Mouse (Mus musculus) CH12.LX (cell line): Measurements from ENCODE around the gene Grin1. TPM values are rescaled to one million over a fixed set of nuclear protein-coding genes. Genes with fewer than 3 reads are reported as not detected.

Experiments
- DNase-seq: peaks from one replicate; pipeline ENCODE4 v3.0.0-alpha.2; 2013; ENCODE audit errors: extremely low read depth
- H3K27ac ChIP-seq: 2 replicates; pipeline ENCODE4 v1.5.1; 2012; ENCODE audit warnings: low read depth, mild to moderate bottlenecking, control low read depth, moderate library complexity; ENCODE audit not compliant: insufficient read depth
- H3K27me3 ChIP-seq: replicated peaks from 2 replicates; pipeline ENCODE3; 2012; ENCODE audit warnings: inconsistent platforms
- H3K36me3 ChIP-seq, 2 experiments: replicated peaks in 1 of 2; 2 replicates each; pipeline versions ENCODE3 to v1.6.1; 2012; ENCODE audit warnings: inconsistent platforms in 1 of 2, low read length in 1 of 2, mild to moderate bottlenecking in 1 of 2, mixed read lengths in 1 of 2, moderate library complexity in 1 of 2; ENCODE audit not compliant: control insufficient read depth in 1 of 2, insufficient read depth in 1 of 2
- H3K4me1 ChIP-seq, 2 experiments: 2 replicates each; pipeline ENCODE4 v1.6.1; 2012; ENCODE audit warnings: inconsistent platforms in 1 of 2, moderate library complexity in 1 of 2; ENCODE audit not compliant: insufficient read depth in 2 of 2, control insufficient read depth in 1 of 2
- H3K4me2 ChIP-seq: 2 replicates; pipeline ENCODE4 v1.6.1; 2012; ENCODE audit warnings: low read depth, mild to moderate bottlenecking, control low read depth; ENCODE audit not compliant: poor library complexity, insufficient read depth, severe bottlenecking
- H3K4me3 ChIP-seq, 3 experiments: fragments of 150-350 bp in 1 of 3; sonication (generic) in 1 of 3; replicated peaks in 1 of 3; 2 replicates each; pipeline versions ENCODE3 to v1.5.1; 2011 to 2012; ENCODE audit warnings: low read depth in 2 of 3, low read length in 2 of 3, mild to moderate bottlenecking in 2 of 3, moderate library complexity in 2 of 3, control low read depth in 1 of 3, improper control_type of control experiment in 1 of 3, inconsistent platforms in 1 of 3, mixed read lengths in 1 of 3; ENCODE audit not compliant: poor library complexity in 1 of 3
- H3K79me2 ChIP-seq: replicated peaks from 2 replicates; pipeline ENCODE4 v1.6.1; 2012; ENCODE audit warnings: mild to moderate bottlenecking, moderate library complexity; ENCODE audit not compliant: control insufficient read depth, poor library complexity, insufficient read depth, severe bottlenecking; ENCODE audit errors: extremely low read depth
- H3K9ac ChIP-seq: 2 replicates; pipeline ENCODE4 v1.6.1; 2012; ENCODE audit warnings: low read depth, mild to moderate bottlenecking, control low read depth, moderate library complexity; ENCODE audit not compliant: insufficient read depth
- H3K9me3 ChIP-seq: replicated peaks from 2 replicates; pipeline ENCODE3; 2012; ENCODE audit warnings: low read length, inconsistent platforms, mixed read lengths
- CHD2 ChIP-seq: IDR thresholded peaks from 2 replicates; pipeline ENCODE4 v1.6.1; 2011; ENCODE audit warnings: low read length, improper control_type of control experiment
- CTCF ChIP-seq, 2 experiments: IDR thresholded peaks in 1 of 2; conservative IDR thresholded peaks in 1 of 2; 2 replicates each; pipeline ENCODE4 v1.5.1; 2011 to 2012; ENCODE audit warnings: low read depth in 2 of 2, low read length in 2 of 2, improper control_type of control experiment in 1 of 2, inconsistent platforms in 1 of 2, mild to moderate bottlenecking in 1 of 2, moderate library complexity in 1 of 2
- E2F4 ChIP-seq: IDR thresholded peaks from 2 replicates; pipeline ENCODE4 v1.6.1; 2011; ENCODE audit warnings: low read depth, low read length, improper control_type of control experiment; ENCODE audit not compliant: insufficient replicate concordance
- ELF1 ChIP-seq: IDR thresholded peaks from 2 replicates; pipeline ENCODE4 v1.6.1; 2014; ENCODE audit warnings: low read depth, mild to moderate bottlenecking, inconsistent platforms, low read length, improper control_type of control experiment
- EP300 ChIP-seq: IDR thresholded peaks from 2 replicates; pipeline ENCODE4 v1.6.1; 2011; ENCODE audit warnings: low read length, improper control_type of control experiment
- ETS1 ChIP-seq: conservative IDR thresholded peaks from 2 replicates; pipeline ENCODE4 v1.6.1; 2012; ENCODE audit warnings: low read depth, mild to moderate bottlenecking, inconsistent platforms, low read length, improper control_type of control experiment, moderate library complexity
- GABPA ChIP-seq: IDR thresholded peaks from 2 replicates; pipeline ENCODE4 v1.6.1; 2012; ENCODE audit warnings: low read depth, low read length, improper control_type of control experiment, inconsistent platforms; ENCODE audit not compliant: insufficient replicate concordance
- HCFC1 ChIP-seq: IDR thresholded peaks from 2 replicates; pipeline ENCODE4 v1.6.1; 2012; ENCODE audit warnings: low read depth, mild to moderate bottlenecking, inconsistent platforms, low read length, improper control_type of control experiment
- JUN ChIP-seq: IDR thresholded peaks from 2 replicates; pipeline ENCODE4 v1.6.1; 2011; ENCODE audit warnings: low read depth, mild to moderate bottlenecking, low read length, improper control_type of control experiment, moderate library complexity; ENCODE audit not compliant: insufficient read depth
- JUND ChIP-seq: conservative IDR thresholded peaks from 2 replicates; pipeline ENCODE4 v1.6.1; 2011; ENCODE audit warnings: low read depth, low read length, improper control_type of control experiment
- KAT2A ChIP-seq: IDR thresholded peaks from 2 replicates; pipeline ENCODE4 v1.6.1; 2012; ENCODE audit warnings: low read length, improper control_type of control experiment, inconsistent platforms; ENCODE audit not compliant: insufficient replicate concordance
- MAFK ChIP-seq: IDR thresholded peaks from 2 replicates; pipeline ENCODE4 v1.6.1; 2011; ENCODE audit warnings: low read length, improper control_type of control experiment; ENCODE audit not compliant: insufficient replicate concordance
- MAX ChIP-seq: IDR thresholded peaks from 2 replicates; pipeline ENCODE4 v1.6.1; 2011; ENCODE audit warnings: low read length, improper control_type of control experiment
- MEF2A ChIP-seq: IDR thresholded peaks from 2 replicates; pipeline ENCODE4 v1.6.1; 2014; ENCODE audit warnings: low read depth, mild to moderate bottlenecking, inconsistent platforms, low read length, improper control_type of control experiment, borderline replicate concordance
- MYC ChIP-seq: IDR thresholded peaks from 2 replicates; pipeline ENCODE4 v1.6.1; 2011; ENCODE audit warnings: low read depth, mild to moderate bottlenecking, improper control_type of control experiment, low read length
- NELFE ChIP-seq: IDR thresholded peaks from 2 replicates; pipeline ENCODE4 v1.6.1; 2011; ENCODE audit warnings: low read depth, low read length, improper control_type of control experiment
- NRF1 ChIP-seq: IDR thresholded peaks from 2 replicates; pipeline ENCODE4 v1.6.1; 2014; ENCODE audit warnings: low read depth, mild to moderate bottlenecking, inconsistent platforms, low read length, improper control_type of control experiment, moderate library complexity
- PAX5 ChIP-seq: IDR thresholded peaks from 2 replicates; pipeline ENCODE4 v1.6.1; 2012; ENCODE audit warnings: low read length, inconsistent platforms, mixed read lengths
- POLR2A ChIP-seq: IDR thresholded peaks from 2 replicates; pipeline ENCODE4 v1.6.1; 2011; ENCODE audit warnings: low read depth, mild to moderate bottlenecking, improper control_type of control experiment, low read length
- POLR2AphosphoS2 ChIP-seq: IDR thresholded peaks from 2 replicates; pipeline ENCODE4 v1.6.1; 2011; ENCODE audit warnings: low read depth, low read length, improper control_type of control experiment
- RAD21 ChIP-seq: IDR thresholded peaks from 2 replicates; pipeline ENCODE4 v1.6.1; 2011; ENCODE audit warnings: low read depth, mild to moderate bottlenecking, low read length, improper control_type of control experiment, moderate library complexity
- SMC3 ChIP-seq: IDR thresholded peaks from 2 replicates; pipeline ENCODE4 v1.6.1; 2011; ENCODE audit warnings: low read depth, low read length, improper control_type of control experiment
- TCF12 ChIP-seq: IDR thresholded peaks from 2 replicates; pipeline ENCODE4 v1.6.1; 2014; ENCODE audit warnings: low read depth, mild to moderate bottlenecking, inconsistent platforms, low read length, improper control_type of control experiment
- UBTF ChIP-seq: IDR thresholded peaks from 2 replicates; pipeline ENCODE4 v1.6.1; 2012; ENCODE audit warnings: low read depth, mild to moderate bottlenecking, inconsistent platforms, low read length, improper control_type of control experiment, moderate library complexity
- USF1 ChIP-seq: IDR thresholded peaks from 2 replicates; pipeline ENCODE4 v1.6.1; 2014; ENCODE audit warnings: low read depth, mild to moderate bottlenecking, inconsistent platforms, low read length, improper control_type of control experiment
- USF2 ChIP-seq: conservative IDR thresholded peaks from 2 replicates; pipeline ENCODE4 v1.6.1; 2011; ENCODE audit warnings: low read depth, low read length, improper control_type of control experiment
- ZC3H11A ChIP-seq: IDR thresholded peaks from 2 replicates; pipeline ENCODE4 v1.6.1; 2012; ENCODE audit warnings: low read depth, mild to moderate bottlenecking, inconsistent platforms, low read length, improper control_type of control experiment
- ZKSCAN1 ChIP-seq: IDR thresholded peaks from 2 replicates; pipeline ENCODE4 v1.6.1; 2012; ENCODE audit warnings: low read depth, inconsistent platforms, low read length, improper control_type of control experiment, borderline replicate concordance
- dilution Hi-C: fragments of 300-500 bp; cut with MboI; formaldehyde crosslinking; loops from 2 replicates; pipeline ENCODE4 v1.14.3; 2020; ENCODE audit warnings: low sequenced_read_pairs; ENCODE audit not compliant: extremely low pct_unique_long_range_greater_than_20kb, extremely low pct_ligation_motif_present
- in situ Hi-C: fragments of 300-500 bp; cut with MboI; formaldehyde crosslinking; loops from 3 replicates; pipeline ENCODE4 v1.14.3; 2019; ENCODE audit warnings: low sequenced_read_pairs, low pct_ligation_motif_present, low pct_unique_long_range_greater_than_20kb, mixed read lengths
- polyA plus RNA-seq: library from polyadenylated mRNA; unstranded; fragments of >175 nt; gene quantifications from 2 replicates; pipeline ENCODE4 v1.2.1, GENCODE M21; 2012; ENCODE audit warnings: low read depth; ENCODE audit not compliant: insufficient read length
- total RNA-seq, 2 experiments: library from RNA; depleted of rRNA; stranded (reverse); fragments of 300-350 nt in 1 of 2; fragments of >200 nt in 1 of 2; gene quantifications; 2 replicates each; pipeline ENCODE4 v1.2.3; 2012 to 2014

Gene Grin1
- total and polyA plus RNA-seq, 3 experiments = 0.06 to 0.36 (median 0.17) TPM

DNA sequence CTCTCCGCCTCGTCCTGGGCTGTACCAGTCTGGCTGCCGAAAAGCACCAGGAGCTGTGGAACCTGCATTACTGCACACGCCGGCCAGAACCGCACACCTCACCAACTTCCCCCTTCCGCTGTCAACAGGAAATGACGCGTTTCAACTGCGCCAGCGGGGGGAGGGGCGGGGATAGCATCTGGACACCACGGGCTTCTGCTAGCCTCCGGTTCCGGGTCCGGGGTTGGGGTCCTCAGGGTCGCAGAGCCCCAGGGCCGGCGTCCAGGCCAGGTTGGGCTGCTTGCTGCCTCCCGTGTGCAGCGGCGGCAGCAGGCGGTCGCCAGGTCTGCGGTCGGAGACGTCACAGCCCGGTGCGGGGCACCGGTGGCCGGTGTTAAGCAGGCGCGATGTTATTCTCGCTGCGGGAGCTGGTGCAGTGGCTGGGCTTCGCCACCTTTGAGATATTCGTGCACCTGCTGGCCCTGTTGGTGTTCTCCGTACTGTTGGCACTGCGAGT is 63.7 kb downstream of the Grin1 start, which contains the start of gene Tmem203 (continued):
- no peak for TF ChIP-seq JUN
- peak; percentile 85 for TF ChIP-seq POLR2A
- 0 out of 2 replicates have a peak, but pooled peaks have one; percentile 18 for TF ChIP-seq UBTF
- no peak for TF ChIP-seq SMC3
- TF ChIP-seq MEF2A = peak; percentile 59
- peak; percentile 89 for TF ChIP-seq MYC
- no peak for TF ChIP-seq JUND
- TF ChIP-seq E2F4 = no peak
- TF ChIP-seq NELFE = peak; percentile 87
- peak; percentile 99 for TF ChIP-seq ELF1
- no peak for TF ChIP-seq USF2
- peak; percentile 61; the same call in 1 of the 2 replicates for TF ChIP-seq POLR2AphosphoS2
- TF ChIP-seq NRF1 = peak; percentile 49
- no peak for TF ChIP-seq MAFK
- peak; percentile 63; the same call in 1 of the 2 replicates for TF ChIP-seq GABPA
- no peak for TF ChIP-seq ZC3H11A
- no peak for TF ChIP-seq EP300
- TF ChIP-seq PAX5 = no peak
- TF ChIP-seq ETS1 = peak; percentile 56

DNA sequence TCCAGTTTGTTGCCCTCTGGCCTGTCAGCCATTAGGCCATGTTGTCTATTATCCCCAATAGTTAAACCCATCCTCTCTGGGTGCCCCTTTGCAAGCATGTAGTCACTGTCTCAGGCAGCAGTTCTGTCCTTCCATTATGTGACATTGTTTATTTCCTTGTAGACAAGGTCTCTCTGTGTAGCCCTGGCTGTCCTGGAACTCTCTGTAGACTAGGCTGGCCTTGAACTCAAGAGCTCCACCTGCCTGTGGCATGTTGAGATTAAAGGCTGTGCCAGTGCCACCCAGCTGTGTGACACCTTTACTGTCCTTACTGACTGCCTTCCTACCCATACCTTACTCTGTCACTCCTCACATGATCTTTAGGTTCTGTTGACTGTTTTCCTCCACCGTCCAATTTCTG is 66.7 kb downstream of the Grin1 start:
- Histone ChIP-seq H3K4me2 (no peak overlapping the region), H3K4me1 (peaks cover 0 to 17% of the 10 kb centered on the region in 2 experiments; a peak in 2 of 4 replicates), H3K27ac (no peak overlapping the region), H3K4me3 (no peak overlapping the region), H3K79me2 (peaks cover 14% of the 10 kb centered on the region), H3K36me3 (peaks cover 60 to 68% of the 10 kb centered on the region in 2 experiments), H3K27me3 (no peaks in the 10 kb centered on the region), H3K9ac (no peak overlapping the region), H3K9me3 (no peaks in the 10 kb centered on the region)
- dilution Hi-C loops (no loop called here), in situ Hi-C loops (loop anchor here (5.0 kb wide), 1 partner anchor 45 kb away; no protein-coding TSS in a partner anchor)
- no peak for TF ChIP-seq MAFK
- TF ChIP-seq HCFC1 = no peak
- no peak for TF ChIP-seq CHD2
- no peak for TF ChIP-seq ZC3H11A
- TF ChIP-seq ZKSCAN1 = no peak
- TF ChIP-seq GABPA = no peak
- TF ChIP-seq E2F4 = no peak
- no peak for TF ChIP-seq TCF12
- TF ChIP-seq USF1 = no peak
- TF ChIP-seq POLR2A = no peak
- TF ChIP-seq POLR2AphosphoS2 = no peak
- TF ChIP-seq CTCF (conservative IDR thresholded peaks at IDR 0.05 in 1 of 2, IDR thresholded peaks at IDR 0.05 in 1 of 2; ENCODE audit: low read depth in 2 of 2, low read length in 2 of 2) = peak in 1 of 2 experiments; percentile 71; a peak in 2 of 4 replicates
- no peak for TF ChIP-seq ETS1
- no peak for TF ChIP-seq KAT2A
- no peak for TF ChIP-seq MEF2A
- peak; percentile 68 for TF ChIP-seq SMC3
- no peak for TF ChIP-seq NELFE
- no peak for TF ChIP-seq MAX
- peak; percentile 28 for TF ChIP-seq RAD21
- peak; percentile 45 for DNase-seq
